Mouse (Mus musculus): Measurements from ENCODE around the gene Ddb1. TPM values are rescaled to one million over a fixed set of nuclear protein-coding genes. Genes with fewer than 3 reads are reported as not detected.

Gene Ddb1
- total and polyA plus RNA-seq, 3 experiments = 299 to 406 (median 319) TPM

DNA sequence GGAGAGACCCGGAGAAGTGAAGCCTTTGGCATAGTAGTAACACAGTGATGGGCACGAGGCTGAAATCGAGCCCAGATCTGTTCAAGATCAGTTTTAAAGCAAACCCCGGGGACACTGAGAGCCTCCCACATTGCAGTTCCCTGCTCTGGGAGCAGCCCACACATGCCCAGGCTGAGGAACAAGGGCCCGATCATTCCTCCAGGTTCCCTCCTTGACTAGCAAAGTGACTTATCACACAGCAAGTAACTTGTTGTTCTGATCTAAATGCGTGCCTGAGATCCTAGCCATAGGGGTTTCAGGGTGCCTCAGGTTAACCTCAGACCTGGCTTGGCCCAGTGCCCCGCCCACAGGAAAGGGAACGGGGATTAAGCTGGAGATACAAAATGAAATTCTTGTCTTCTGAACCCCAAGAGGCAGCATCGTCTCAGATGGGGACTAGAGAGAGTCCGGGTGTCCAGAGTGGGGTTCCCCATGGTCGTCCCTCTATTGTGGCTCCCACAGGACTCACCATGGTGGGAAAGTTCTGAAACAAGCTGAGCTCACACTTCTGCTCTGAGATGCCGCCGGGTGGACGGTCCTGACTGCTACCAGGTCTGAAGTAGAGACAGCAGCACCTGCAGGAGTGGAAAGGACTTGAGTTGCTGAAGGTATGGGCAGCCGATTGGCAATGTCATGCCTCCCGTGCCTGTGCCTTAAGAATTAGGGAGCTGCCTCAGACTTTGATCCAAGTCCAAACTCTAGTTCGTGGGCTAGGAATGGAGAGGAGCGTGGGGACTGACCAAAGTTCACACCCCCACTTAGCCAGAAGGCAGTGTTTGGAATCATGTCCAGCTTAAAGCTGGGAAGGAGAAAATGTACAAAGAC lies 1.2 kb upstream of the Ddb1 start (continued):
- TF ChIP-seq NRF1 (IDR thresholded peaks at IDR 0.05; ENCODE audit: low read depth, low read length) = no peak
- TF ChIP-seq SMC3 (IDR thresholded peaks at IDR 0.05; ENCODE audit: low read depth, low read length) = no peak
- no peak for TF ChIP-seq EP300 (IDR thresholded peaks at IDR 0.05; ENCODE audit: low read length)
- no peak for TF ChIP-seq ZC3H11A (IDR thresholded peaks at IDR 0.05; ENCODE audit: low read depth, low read length)
- no peak; the same call in 1 of the 2 replicates for TF ChIP-seq MXI1 (IDR thresholded peaks at IDR 0.05; ENCODE audit: low read depth, low read length)

DNA sequence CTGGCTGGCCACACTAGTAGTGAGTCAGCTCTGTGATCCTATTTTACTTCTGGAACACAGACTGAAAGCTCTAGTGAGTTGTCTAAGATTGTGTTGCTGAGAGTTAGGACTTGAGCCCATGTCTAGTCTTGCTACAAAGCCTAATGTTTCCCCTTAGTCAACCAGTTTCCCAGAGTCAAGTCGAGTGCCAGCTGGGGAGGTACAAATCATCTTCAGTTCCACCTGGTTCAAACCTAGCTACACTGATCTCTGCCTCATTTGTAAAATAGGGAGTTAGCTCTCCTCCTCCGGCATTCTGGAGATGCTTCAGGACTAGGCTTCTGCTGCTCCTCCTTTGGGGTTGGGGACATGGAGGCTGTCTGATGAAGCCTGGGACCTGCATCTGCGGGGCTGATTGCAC lies 593 bp upstream of the Ddb1 start:
- peaks cover 13 to 69% of the 10 kb centered on the region in 2 experiments for H3K4me1 ChIP-seq (ENCODE audit: control insufficient read depth in 1 of 2, insufficient read depth in 2 of 2)
- dilution Hi-C loops (cut with MboI; ENCODE audit: extremely low pct_ligation_motif_present, extremely low pct_unique_long_range_greater_than_20kb, low sequenced_read_pairs) = no loop called here
- peak overlapping the region; percentile 73 for H3K27ac ChIP-seq (ENCODE audit: insufficient read depth, low read depth)

DNA sequence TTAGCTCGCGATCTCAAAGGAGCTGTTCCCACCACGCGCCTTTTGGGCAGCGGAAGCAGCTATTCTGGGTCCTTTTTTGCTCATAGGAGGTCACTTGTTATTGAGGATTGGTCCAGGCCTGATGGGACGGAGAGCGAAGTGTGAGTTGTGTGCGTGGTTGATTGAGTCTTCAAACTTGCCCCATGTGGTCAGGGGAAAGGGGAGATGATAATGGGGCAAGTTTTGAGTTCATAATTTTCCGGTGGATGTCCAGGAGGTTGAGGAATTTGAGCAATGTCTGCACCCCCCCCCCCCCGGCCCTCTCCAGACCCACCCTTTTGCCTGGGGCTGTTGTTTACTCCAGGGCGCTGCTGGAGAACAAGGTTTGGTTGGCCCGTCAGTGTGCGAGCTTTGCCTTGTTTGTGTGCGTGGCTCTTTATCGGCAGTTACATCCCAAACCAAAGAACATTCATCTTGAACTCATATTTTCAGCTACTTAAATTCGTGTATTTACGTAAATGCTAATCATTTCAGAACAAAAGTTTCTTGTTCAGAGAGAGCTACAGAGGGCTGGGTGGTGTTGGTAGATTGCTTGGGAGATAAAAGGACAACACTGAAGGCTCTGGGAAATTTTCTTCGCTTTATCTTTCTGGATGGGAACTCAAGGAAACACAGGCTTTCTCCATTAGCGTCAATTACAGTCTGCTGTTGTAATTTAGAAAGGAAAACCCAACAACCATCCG lies 935 bp downstream of the Ddb1 start:
- Histone ChIP-seq H3K4me2 (ENCODE audit: insufficient read depth, low read depth, poor library complexity, severe bottlenecking) (peak overlapping the region; percentile 96), H3K4me1 (ENCODE audit: control insufficient read depth in 1 of 2, insufficient read depth in 2 of 2) (peaks cover 13 to 58% of the 10 kb centered on the region in 2 experiments), H3K79me2 (replicated peaks; ENCODE audit: control insufficient read depth, extremely low read depth, insufficient read depth, poor library complexity, severe bottlenecking) (peaks cover 41% of the 10 kb centered on the region), H3K4me3 (replicated peaks in 1 of 3; ENCODE audit: low read depth in 2 of 3, low read length in 2 of 3, poor library complexity in 1 of 3) (peak overlapping the region; percentile 79 to 98 (median 93)), H3K36me3 (replicated peaks in 1 of 2; ENCODE audit: control insufficient read depth in 1 of 2, insufficient read depth in 1 of 2, low read length in 1 of 2) (peaks cover 32 to 44% of the 10 kb centered on the region in 2 experiments), H3K9ac (ENCODE audit: insufficient read depth, low read depth) (peak overlapping the region; percentile 96), H3K9me3 (replicated peaks; ENCODE audit: low read length) (no peaks in the 10 kb centered on the region), H3K27me3 (replicated peaks) (no peaks in the 10 kb centered on the region), H3K27ac (ENCODE audit: insufficient read depth, low read depth) (peak overlapping the region; percentile 61; the same call in 1 of the 2 replicates)
- in situ Hi-C loops (cut with MboI; ENCODE audit: low pct_ligation_motif_present, low pct_unique_long_range_greater_than_20kb, low sequenced_read_pairs) (no loop called here), dilution Hi-C loops (cut with MboI; ENCODE audit: extremely low pct_ligation_motif_present, extremely low pct_unique_long_range_greater_than_20kb, low sequenced_read_pairs) (no loop called here)
- DNase-seq (ENCODE audit: extremely low read depth) = no peak
- TF ChIP-seq USF1 (IDR thresholded peaks at IDR 0.05; ENCODE audit: low read depth, low read length) (no peak), RAD21 (IDR thresholded peaks at IDR 0.05; ENCODE audit: low read depth, low read length) (no peak), CHD1 (IDR thresholded peaks at IDR 0.05; ENCODE audit: low read depth, low read length) (peak; percentile 59; the same call in 1 of the 2 replicates)

More for the DNA sequence above, 593 bp upstream of the Ddb1 start:
- H3K27me3 ChIP-seq (replicated peaks) = no peaks in the 10 kb centered on the region
- H3K9ac ChIP-seq (ENCODE audit: insufficient read depth, low read depth) = peak overlapping the region; percentile 86
- in situ Hi-C loops (cut with MboI; ENCODE audit: low pct_ligation_motif_present, low pct_unique_long_range_greater_than_20kb, low sequenced_read_pairs) = loop anchor here (5.0 kb wide), 1 partner anchor 42 kb away; no protein-coding TSS in a partner anchor
- peaks cover 35% of the 10 kb centered on the region for H3K79me2 ChIP-seq (replicated peaks; ENCODE audit: control insufficient read depth, extremely low read depth, insufficient read depth, poor library complexity, severe bottlenecking)
- TF ChIP-seq MYC (IDR thresholded peaks at IDR 0.05; ENCODE audit: low read depth, low read length) (no peak), NELFE (IDR thresholded peaks at IDR 0.05; ENCODE audit: low read depth, low read length) (no peak), EP300 (IDR thresholded peaks at IDR 0.05; ENCODE audit: low read length) (no peak), SIN3A (IDR thresholded peaks at IDR 0.05; ENCODE audit: low read length) (no peak), USF2 (conservative IDR thresholded peaks at IDR 0.05; ENCODE audit: low read depth, low read length) (no peak), HCFC1 (IDR thresholded peaks at IDR 0.05; ENCODE audit: low read depth, low read length) (no peak), MAFK (IDR thresholded peaks at IDR 0.05; ENCODE audit: insufficient replicate concordance, low read length) (no peak), ZNF384 (IDR thresholded peaks at IDR 0.05; ENCODE audit: low read depth, low read length) (no peak), KAT2A (IDR thresholded peaks at IDR 0.05; ENCODE audit: insufficient replicate concordance, low read length) (no peak), JUND (conservative IDR thresholded peaks at IDR 0.05; ENCODE audit: low read depth, low read length) (no peak), MXI1 (IDR thresholded peaks at IDR 0.05; ENCODE audit: low read depth, low read length) (no peak; the same call in 1 of the 2 replicates), POLR2A (IDR thresholded peaks at IDR 0.05; ENCODE audit: low read depth, low read length) (no peak), PAX5 (IDR thresholded peaks at IDR 0.05; ENCODE audit: low read length) (no peak), JUN (IDR thresholded peaks at IDR 0.05; ENCODE audit: insufficient read depth, low read depth, low read length) (no peak), ZKSCAN1 (IDR thresholded peaks at IDR 0.05; ENCODE audit: borderline replicate concordance, low read depth, low read length) (no peak), GABPA (IDR thresholded peaks at IDR 0.05; ENCODE audit: insufficient replicate concordance, low read depth, low read length) (no peak), RCOR1 (conservative IDR thresholded peaks at IDR 0.05; ENCODE audit: low read depth, low read length) (no peak), RAD21 (IDR thresholded peaks at IDR 0.05; ENCODE audit: low read depth, low read length) (no peak), POLR2AphosphoS2 (IDR thresholded peaks at IDR 0.05; ENCODE audit: low read depth, low read length) (no peak)
- no peak for DNase-seq (ENCODE audit: extremely low read depth)
- peaks cover 24 to 42% of the 10 kb centered on the region in 2 experiments for H3K36me3 ChIP-seq (replicated peaks in 1 of 2; ENCODE audit: control insufficient read depth in 1 of 2, insufficient read depth in 1 of 2, low read length in 1 of 2)
- peak overlapping the region; percentile 44 to 98 (median 65) for H3K4me3 ChIP-seq (replicated peaks in 1 of 3; ENCODE audit: low read depth in 2 of 3, low read length in 2 of 3, poor library complexity in 1 of 3)
- peak overlapping the region; percentile 85 for H3K4me2 ChIP-seq (ENCODE audit: insufficient read depth, low read depth, poor library complexity, severe bottlenecking)
- no peaks in the 10 kb centered on the region for H3K9me3 ChIP-seq (replicated peaks; ENCODE audit: low read length)

Data from CH12.LX (cell line).